Mouse (Mus musculus) urinary bladder, postnatal 0 days (tissue): ENCODE measurements around the gene Gm12789. TPM values are rescaled to one million over a fixed set of nuclear protein-coding genes. Genes with fewer than 3 reads are reported as not detected.

ENCODE experiments used
- polyA plus RNA-seq: library from polyadenylated mRNA; unstranded; fragments of >200 nt; fragmentation: Nextera tagmentation; extraction: Ambion mirVana; gene quantifications from 2 replicates; pipeline ENCODE4 v1.2.1, GENCODE M21; 2015

Gm12789 gene
- polyA plus RNA-seq, result not detected in 2 replicates

DNA sequence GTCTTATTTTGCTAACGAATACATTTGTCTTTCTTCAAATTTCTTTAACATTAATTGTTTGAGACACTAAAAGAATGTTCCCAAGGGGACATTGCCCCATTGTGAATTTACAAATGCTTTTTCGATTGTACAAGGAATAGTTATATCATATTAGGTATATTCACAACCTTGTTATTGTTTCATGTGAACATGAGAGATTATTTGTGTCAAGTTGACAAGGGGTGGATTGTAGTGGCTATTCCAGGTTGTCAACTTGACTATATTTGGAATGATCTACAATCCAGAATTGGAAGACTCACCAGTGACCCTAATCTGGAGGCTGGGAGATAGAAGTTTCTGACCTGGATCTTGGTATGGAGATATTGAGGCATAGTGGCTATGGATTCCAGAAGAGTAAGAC, at the start of gene Gm12789:
Gene Gm12789 (plus strand): TSS at position 301 of the 400 bp plus-strand sequence.

DNA sequence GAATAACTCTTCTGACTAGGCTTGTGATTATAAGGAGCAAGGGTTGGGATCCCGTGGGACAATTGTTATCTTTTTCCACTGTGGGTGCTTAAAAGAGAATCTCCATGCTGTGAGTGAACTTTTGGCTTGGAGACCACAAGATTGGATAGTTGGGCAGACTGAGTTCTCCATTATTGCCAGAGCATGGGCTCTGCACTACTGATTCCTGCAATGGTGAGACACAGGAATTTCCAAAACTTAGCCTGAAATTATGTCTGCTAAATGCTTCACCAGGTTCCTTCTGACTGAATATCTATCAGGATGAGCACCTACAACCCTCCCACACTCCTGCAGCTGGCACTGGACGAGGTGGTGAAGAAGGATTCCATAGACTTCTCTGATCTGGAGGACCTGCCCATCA, 46.3 kb upstream of the Gm12789 start, which contains the start of gene Gm12794:
Gene Gm12794 (plus strand): TSS at position 301 of the 400 bp plus-strand sequence.

GRCm38 (mm10) chr4:101980949-101981348, 5.5 kb upstream of the Gm12789 start, which contains the start of gene Gm12790:
Gm12790 (minus strand) TSS chr4:101981049.

Other genes starting within 250 kb of the Gm12789 start
- not detected in 2 replicates for gene B020004J07Rik, start 142.6 kb upstream of the Gm12789 start, polyA plus RNA-seq
- not detected in 2 replicates for gene C130073F10Rik, start 92.8 kb upstream of the Gm12789 start, polyA plus RNA-seq
- not detected in 2 replicates for gene Gm12800, start 77.5 kb upstream of the Gm12789 start, polyA plus RNA-seq
- gene Gm12794, start 46.2 kb upstream of the Gm12789 start, polyA plus RNA-seq, result not detected in 2 replicates
- gene Gm12790, start 5.6 kb upstream of the Gm12789 start, polyA plus RNA-seq, result not detected in 2 replicates
- 37.5 and 57.2 TPM in 2 replicates for gene Pde4b, start 100.9 kb downstream of the Gm12789 start, polyA plus RNA-seq